Mouse (Mus musculus): ENCODE data around the gene Nlrp9c. TPM values are rescaled to one million over a fixed set of nuclear protein-coding genes. Genes with fewer than 3 reads are reported as not detected.

The Nlrp9c gene
- not detected for polyA plus RNA-seq (2014; fragmentation: Illumina TruSeq; extraction: RNeasy Lipid Tissue Mini Kit (QIAGEN cat#74804); ENCODE audit: low read depth, low replicate concordance)

DNA sequence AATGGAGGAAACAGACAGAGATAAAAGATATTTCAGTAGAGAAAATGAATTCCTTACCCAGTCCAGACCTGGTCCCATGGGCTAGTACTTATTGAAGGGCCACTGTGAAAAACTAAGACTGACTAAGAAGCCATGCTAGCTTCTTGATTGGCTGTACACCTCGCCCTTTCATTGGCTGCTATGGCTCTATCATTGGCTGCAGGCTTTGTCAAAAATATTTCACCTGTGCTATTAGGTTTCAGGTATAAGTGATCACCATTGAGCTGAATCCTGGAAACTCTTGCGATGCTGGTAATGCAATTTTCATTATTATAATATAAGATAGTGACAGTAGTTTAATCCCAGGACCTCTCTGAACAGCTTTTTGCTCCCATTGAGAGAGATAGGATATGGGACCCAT, at the start of gene Nlrp9c:
Gene Nlrp9c (minus strand): TSS at position 101 of the 400 bp plus-strand sequence.

GRCm38 (mm10) chr7:26434813-26435212, 31.3 kb upstream of the Nlrp9c start, which contains the start of gene Nlrp4a:
Gene Nlrp4a, plus strand, starts transcription at chr7:26435113.

DNA sequence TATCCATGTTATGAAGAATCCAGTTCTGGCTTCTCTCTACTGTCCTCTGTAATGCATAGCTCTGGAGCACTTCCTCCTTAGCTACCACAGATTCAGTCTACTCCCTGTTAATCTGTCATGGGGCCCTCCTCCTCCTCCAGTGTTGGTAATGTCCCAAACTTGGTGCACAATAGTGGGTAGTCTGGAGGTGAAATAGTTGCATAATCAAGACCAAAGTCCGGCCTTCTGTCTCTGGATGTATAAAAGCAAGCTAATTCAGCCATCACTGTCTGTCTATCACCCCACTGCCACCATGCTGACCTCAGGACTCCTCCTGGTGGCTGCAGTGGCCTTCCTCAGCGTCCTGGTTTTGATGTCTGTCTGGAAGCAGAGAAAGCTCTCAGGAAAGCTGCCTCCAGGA, 96.6 kb downstream of the Nlrp9c start, which contains the start of gene Cyp2a4:
Gene Cyp2a4 (plus strand): TSS at position 244 of the 400 bp plus-strand sequence.

Other genes with a start within 250 kb of the Nlrp9c start
- gene Cyp2b9, start 230.3 kb downstream of the Nlrp9c start, polyA plus RNA-seq (2014; fragmentation: Illumina TruSeq; extraction: RNeasy Lipid Tissue Mini Kit (QIAGEN cat#74804); ENCODE audit: low read depth, low replicate concordance) = not detected
- gene Vmn1r184, start 143.4 kb downstream of the Nlrp9c start, polyA plus RNA-seq (2014; fragmentation: Illumina TruSeq; extraction: RNeasy Lipid Tissue Mini Kit (QIAGEN cat#74804); ENCODE audit: low read depth, low replicate concordance) = not detected
- not detected for gene Cyp2a4, start 96.5 kb downstream of the Nlrp9c start, polyA plus RNA-seq (2014; fragmentation: Illumina TruSeq; extraction: RNeasy Lipid Tissue Mini Kit (QIAGEN cat#74804); ENCODE audit: low read depth, low replicate concordance)
- gene Nlrp4a, start 31.4 kb upstream of the Nlrp9c start, polyA plus RNA-seq (2014; fragmentation: Illumina TruSeq; extraction: RNeasy Lipid Tissue Mini Kit (QIAGEN cat#74804); ENCODE audit: low read depth, low replicate concordance) = 0.10 TPM
- not detected for gene Nlrp9a, start 131.3 kb upstream of the Nlrp9c start, polyA plus RNA-seq (2014; fragmentation: Illumina TruSeq; extraction: RNeasy Lipid Tissue Mini Kit (QIAGEN cat#74804); ENCODE audit: low read depth, low replicate concordance)
- 0.43 TPM for gene Vmn1r185, start 214.8 kb upstream of the Nlrp9c start, polyA plus RNA-seq (2014; fragmentation: Illumina TruSeq; extraction: RNeasy Lipid Tissue Mini Kit (QIAGEN cat#74804); ENCODE audit: low read depth, low replicate concordance)